ENCODE assay signal across 34 mouse cellular contexts in the genomic region with DNA sequence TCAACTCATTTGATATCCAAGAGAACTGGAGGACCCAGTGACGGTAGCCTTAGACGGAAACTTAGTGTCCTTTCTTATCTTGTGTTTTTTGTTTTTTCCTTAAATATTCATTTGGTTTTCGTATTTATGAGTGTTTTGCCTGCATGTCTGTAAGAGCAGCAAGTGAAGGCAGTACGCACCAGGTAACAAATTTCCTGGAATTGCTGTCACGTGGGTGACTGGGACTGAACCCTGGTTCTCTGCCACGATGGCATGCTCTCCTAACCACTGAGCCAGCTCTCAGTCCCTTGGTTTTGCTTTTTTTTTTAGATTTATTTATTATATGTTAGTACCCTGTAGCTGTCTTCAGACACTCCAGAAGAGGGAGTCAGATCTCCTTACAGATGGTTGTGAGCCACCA. TPM values are rescaled to one million over a fixed set of nuclear protein-coding genes. Genes with fewer than 3 reads are reported as not detected.
"Had no signal": no experiment of that assay in that cellular context is flagged by ENCODE, and none has a peak within 500 bp of the region (broad histone marks: within the 10 kb centered on the region; RNA-seq: fewer than 3 reads in every experiment).

No protein-coding gene starts in this region.

- H3K36me3 ChIP-seq: embryonic facial prominence, embryonic 10.5 days; embryonic facial prominence, embryonic 12.5 days; embryonic facial prominence, embryonic 13.5 days; embryonic facial prominence, embryonic 15.5 days; forebrain, embryonic 10.5 days; forebrain, embryonic 12.5 days; forebrain, embryonic 15.5 days had no signal

- H3K9ac ChIP-seq: embryonic facial prominence, embryonic 12.5 days; embryonic facial prominence, embryonic 13.5 days; embryonic facial prominence, embryonic 15.5 days; forebrain, embryonic 12.5 days; forebrain, embryonic 13.5 days; forebrain, embryonic 15.5 days; forebrain, postnatal 0 days had no signal

- H3K27ac ChIP-seq: embryonic facial prominence, embryonic 10.5 days; embryonic facial prominence, embryonic 12.5 days; embryonic facial prominence, embryonic 13.5 days; embryonic facial prominence, embryonic 15.5 days; forebrain, embryonic 10.5 days; forebrain, embryonic 12.5 days; forebrain, embryonic 13.5 days; forebrain, embryonic 15.5 days; gastrocnemius, adult 2 months; heart, adult 2 months had no signal

- DNase-seq: cerebellum, adult 2 months; cerebellum, adult 8-10 months; cerebellum, adult 9-10 months; cerebellum, postnatal 14 days; cerebellum, postnatal 25 days; cerebellum, postnatal 36 days; embryo, embryonic 11 days; forebrain, postnatal 0 days; gastrocnemius, adult 2 months; gastrocnemius, postnatal 10 days; gastrocnemius, postnatal 14 days; gastrocnemius, postnatal 25 days; gastrocnemius, postnatal 36 days; heart, adult 11 months; heart, adult 18-20 months; heart, adult 2 months had no signal

- H3K27me3 ChIP-seq: embryonic facial prominence, embryonic 12.5 days; embryonic facial prominence, embryonic 13.5 days; embryonic facial prominence, embryonic 15.5 days; forebrain, embryonic 13.5 days; forebrain, embryonic 15.5 days had no signal

- H3K4me3 ChIP-seq: embryonic facial prominence, embryonic 12.5 days; embryonic facial prominence, embryonic 13.5 days; embryonic facial prominence, embryonic 15.5 days; erythroblast, embryonic 14.5 days; forebrain, embryonic 12.5 days; forebrain, embryonic 13.5 days; forebrain, embryonic 15.5 days; heart, adult 2 months had no signal

- H3K4me2 ChIP-seq: forebrain, embryonic 13.5 days had no signal

- ATAC-seq: forebrain, embryonic 13.5 days; forebrain, embryonic 14.5 days; forebrain, embryonic 15.5 days; forebrain, embryonic 16.5 days had no signal

- H3K4me1 ChIP-seq: forebrain, embryonic 15.5 days had no signal

- H3K9me3 ChIP-seq: embryonic facial prominence, embryonic 10.5 days; embryonic facial prominence, embryonic 12.5 days; embryonic facial prominence, embryonic 13.5 days; embryonic facial prominence, embryonic 15.5 days; forebrain, embryonic 10.5 days; forebrain, embryonic 12.5 days; forebrain, embryonic 13.5 days; forebrain, embryonic 15.5 days had no signal

RNA-seq across cellular contexts. Expression of a gene that starts 1.8 kb away (rescaled TPM):
- total RNA-seq: common myeloid progenitor, adult 5-6 weeks; forebrain, postnatal 0 days; granulocyte monocyte progenitor cell, adult 5-6 weeks had no signal
- polyA plus RNA-seq: cortical plate, adult 2 months; embryonic facial prominence, embryonic 10.5 days; embryonic facial prominence, embryonic 11.5 days; embryonic facial prominence, embryonic 12.5 days; embryonic facial prominence, embryonic 13.5 days; embryonic facial prominence, embryonic 15.5 days; erythroblast, embryonic 14.5 days; forebrain, embryonic 10.5 days; forebrain, embryonic 11.5 days; forebrain, embryonic 12.5 days; forebrain, embryonic 13.5 days; forebrain, embryonic 14.5 days; forebrain, embryonic 15.5 days; forebrain, embryonic 16.5 days; forebrain, postnatal 0 days; frontal cortex, adult 2 months; gonadal fat pad, adult 2 months had no signal

RNA-seq across cellular contexts. Expression of a gene that starts 42.6 kb away (rescaled TPM):
- polyA plus RNA-seq: embryonic facial prominence, embryonic 10.5 days; embryonic facial prominence, embryonic 11.5 days; forebrain, embryonic 10.5 days; forebrain, embryonic 14.5 days; forebrain, postnatal 0 days had no signal
